Mouse (Mus musculus) stomach, postnatal 0 days (tissue): ENCODE measurements at regions not wholly inside any gene's neighbourhood (a gene's known extent, or its start where the extent isn't known, plus 50 kb on each side); places are given as distances from the start of the nearest gene placed in this dataset.

Experiments used
- CTCF ChIP-seq: IDR thresholded peaks from 2 replicates; pipeline ENCODE4 v1.5.1; 2016; ENCODE audit warnings: antibody characterized with exemption, low read depth, mild to moderate bottlenecking, moderate library complexity
- EP300 ChIP-seq: optimal IDR thresholded peaks from 2 replicates; pipeline ENCODE3; 2016; ENCODE audit warnings: antibody characterized with exemption

- no peak for TF ChIP-seq EP300
- TF ChIP-seq CTCF = no peak
Measured at GRCm38 (mm10) chr4:39088284-39088683, 361.8 kb upstream of the 1700009N14Rik start.
